In genomic region chr13:54616998-54617397, GRCm38 (mm10) we compare ENCODE assay signal across 22 mouse cellular contexts. TPM values are rescaled to one million over a fixed set of nuclear protein-coding genes. Genes with fewer than 3 reads are reported as not detected.
DNase-seq lines count a peak whose midpoint lies in the region; ATAC-seq and TF ChIP-seq lines count a peak whose summit lies in the region.
"Had no signal": no experiment of that assay in that cellular context is flagged by ENCODE, and none has a peak within 500 bp of the region (broad histone marks: within the 10 kb centered on the region; RNA-seq: fewer than 3 reads in every experiment).

No protein-coding gene starts in this region.

- no peak for ATAC-seq in kidney, postnatal 0 days (replicated peaks; ENCODE audit: low FRiP score, low read depth)
- ATAC-seq in neural tube, embryonic 15.5 days (ENCODE audit: low FRiP score), result no peak
- ATAC-seq: activated CD4-positive, CD25-positive, alpha-beta regulatory T cell, adult 4 months had no signal

- peak; percentile 32; the same call in 1 of the 2 replicates for TF ChIP-seq CTCF in kidney, postnatal 0 days (IDR thresholded peaks at IDR 0.05; ENCODE audit: low read depth)

- no peaks in the 10 kb centered on the region for H3K9me3 ChIP-seq in kidney, postnatal 0 days (replicated peaks; ENCODE audit: low read length)
- H3K9me3 ChIP-seq in neural tube, embryonic 15.5 days (replicated peaks), result no peaks in the 10 kb centered on the region
- H3K9me3 ChIP-seq: embryonic facial prominence, embryonic 13.5 days; heart, embryonic 10.5 days; megakaryocyte, embryonic 14.5 days; neural tube, embryonic 13.5 days had no signal

- no peaks in the 10 kb centered on the region for H3K4me1 ChIP-seq in kidney, postnatal 0 days (replicated peaks; ENCODE audit: insufficient read depth, low read length)
- H3K4me1 ChIP-seq in neural tube, embryonic 15.5 days, result no peaks in the 10 kb centered on the region
- H3K4me1 ChIP-seq: embryonic facial prominence, embryonic 13.5 days had no signal

- no peaks in the 10 kb centered on the region for H3K36me3 ChIP-seq in kidney, postnatal 0 days (ENCODE audit: insufficient read depth, low read length)
- no peaks in the 10 kb centered on the region for H3K36me3 ChIP-seq in neural tube, embryonic 15.5 days
- H3K36me3 ChIP-seq: embryonic facial prominence, embryonic 13.5 days; heart, embryonic 10.5 days; neural tube, embryonic 13.5 days had no signal

- H3K27me3 ChIP-seq in kidney, postnatal 0 days (ENCODE audit: insufficient read depth, low read length), result no peaks in the 10 kb centered on the region
- H3K27me3 ChIP-seq in neural tube, embryonic 15.5 days (replicated peaks), result no peaks in the 10 kb centered on the region
- H3K27me3 ChIP-seq: embryonic facial prominence, embryonic 13.5 days; neural tube, embryonic 13.5 days had no signal

- WGBS in kidney, postnatal 0 days, result 55% methylated on average over 6 of the region's 6 CpGs
- WGBS in neural tube, embryonic 15.5 days, result 73% methylated on average over 6 of the region's 6 CpGs

- H3K4me2 ChIP-seq in kidney, postnatal 0 days (ENCODE audit: low read length), result no peak overlapping the region
- no peak overlapping the region for H3K4me2 ChIP-seq in neural tube, embryonic 15.5 days
- H3K4me2 ChIP-seq: embryonic facial prominence, embryonic 13.5 days; hindbrain, embryonic 14.5 days; neural tube, embryonic 13.5 days had no signal

- no peak for DNase-seq in kidney, postnatal 0 days (ENCODE audit: low spot score)
- DNase-seq in kidney, adult 8-10 months, result no peak
- peak; percentile 47 for DNase-seq in 3T3-L1 (ENCODE audit: low read depth, low spot score)
- DNase-seq in 416B (ENCODE audit: low read depth), result peak; percentile 71
- peak; percentile 11 for DNase-seq in NIH3T3 (ENCODE audit: low read depth)
- DNase-seq in cerebellum, adult 11 months, result no peak
- DNase-seq in thymus, postnatal 25 days, result no peak
- DNase-seq: adrenal gland, postnatal 25 days; cerebellum, adult 2 months; gastrocnemius, postnatal 10 days; heart, postnatal 14 days; kidney, adult 2 months; kidney, postnatal 4 days; liver; lung, postnatal 10 days had no signal

- H3K4me3 ChIP-seq in kidney, postnatal 0 days (replicated peaks; ENCODE audit: low read depth, low read length), result no peak overlapping the region
- no peak overlapping the region for H3K4me3 ChIP-seq in neural tube, embryonic 15.5 days (replicated peaks)
- H3K4me3 ChIP-seq: embryonic facial prominence, embryonic 13.5 days; heart, embryonic 10.5 days; megakaryocyte, embryonic 14.5 days; neural tube, embryonic 13.5 days had no signal

- H3K9ac ChIP-seq in kidney, postnatal 0 days (ENCODE audit: low read depth, low read length), result no peak overlapping the region
- no peak overlapping the region for H3K9ac ChIP-seq in neural tube, embryonic 15.5 days (replicated peaks)
- H3K9ac ChIP-seq: embryonic facial prominence, embryonic 13.5 days; hindbrain, embryonic 14.5 days; neural tube, embryonic 13.5 days had no signal

- no peak overlapping the region for H3K27ac ChIP-seq in kidney, postnatal 0 days
- H3K27ac ChIP-seq in neural tube, embryonic 15.5 days (replicated peaks), result no peak overlapping the region
- H3K27ac ChIP-seq: embryonic facial prominence, embryonic 13.5 days; heart, embryonic 10.5 days; hindbrain, embryonic 14.5 days; neural tube, embryonic 13.5 days had no signal

RNA-seq across cellular contexts. Expression of gene Faf2, which starts 4.6 kb away (rescaled TPM):
- polyA plus RNA-seq in kidney, postnatal 0 days (2015; fragmentation: Nextera tagmentation; extraction: Ambion mirVana), result 61.2 and 63.6 TPM in 2 replicates
- polyA plus RNA-seq in neural tube, embryonic 15.5 days (2015; fragmentation: Nextera tagmentation; extraction: Ambion mirVana), result 58.1 and 64.7 TPM in 2 replicates

RNA-seq across cellular contexts. Expression of gene Cltb, which starts 5.9 kb away (rescaled TPM):
- 67.6 and 68.7 TPM in 2 replicates for polyA plus RNA-seq in kidney, postnatal 0 days (2015; fragmentation: Nextera tagmentation; extraction: Ambion mirVana)
- polyA plus RNA-seq in neural tube, embryonic 15.5 days (2015; fragmentation: Nextera tagmentation; extraction: Ambion mirVana), result 230 and 259 TPM in 2 replicates

RNA-seq across cellular contexts. Expression of gene Higd2a, which starts 27.0 kb away (rescaled TPM):
- 313 and 317 TPM in 2 replicates for polyA plus RNA-seq in kidney, postnatal 0 days (2015; fragmentation: Nextera tagmentation; extraction: Ambion mirVana)
- polyA plus RNA-seq in neural tube, embryonic 15.5 days (2015; fragmentation: Nextera tagmentation; extraction: Ambion mirVana), result 267 and 285 TPM in 2 replicates

RNA-seq across cellular contexts. Expression of gene Nop16, which starts 27.1 kb away (rescaled TPM):
- 60.2 and 61.6 TPM in 2 replicates for polyA plus RNA-seq in kidney, postnatal 0 days (2015; fragmentation: Nextera tagmentation; extraction: Ambion mirVana)
- polyA plus RNA-seq in neural tube, embryonic 15.5 days (2015; fragmentation: Nextera tagmentation; extraction: Ambion mirVana), result 64.7 and 69.8 TPM in 2 replicates

RNA-seq across cellular contexts. Expression of gene Arl10, which starts 42.2 kb away (rescaled TPM):
- 21.7 and 23.1 TPM in 2 replicates for polyA plus RNA-seq in kidney, postnatal 0 days (2015; fragmentation: Nextera tagmentation; extraction: Ambion mirVana)
- 81.9 and 93.8 TPM in 2 replicates for polyA plus RNA-seq in neural tube, embryonic 15.5 days (2015; fragmentation: Nextera tagmentation; extraction: Ambion mirVana)

Comparison
In these comparisons a context has a peak if more than half of its experiments do, and no peak if none do; other contexts are left out.
1. DNase-seq: peak in 3T3-L1 (single experiment), 416B (single experiment) and NIH3T3 (single experiment); none in kidney, postnatal 0 days (single experiment), kidney, adult 8-10 months (0 of 2), cerebellum, adult 11 months (single experiment) and thymus, postnatal 25 days (single experiment).